Mouse (Mus musculus): ENCODE results near the gene Rgs6. TPM values are rescaled to one million over a fixed set of nuclear protein-coding genes. Genes with fewer than 3 reads are reported as not detected.

Rgs6 gene
- polyA plus RNA-seq, 1 experiment = 16.8 TPM

GRCm38 (mm10) chr12:82742955-82743354 lies 154.9 kb downstream of the Rgs6 start:
- H3K4me1 ChIP-seq (ENCODE audit: control insufficient read depth, insufficient read depth, low read length) = no peaks in the 10 kb centered on the region
- peak; percentile 11 to 37 for DNase-seq
- no peaks in the 10 kb centered on the region for H3K27me3 ChIP-seq (ENCODE audit: control insufficient read depth, insufficient read depth, low read length)
- H3K27ac ChIP-seq (ENCODE audit: insufficient read depth, low read length) = no peak overlapping the region
- no peak for TF ChIP-seq CTCF (IDR thresholded peaks at IDR 0.05; ENCODE audit: borderline replicate concordance, insufficient read depth, low read depth, low read length)
- no peak for TF ChIP-seq POLR2A (IDR thresholded peaks at IDR 0.05; ENCODE audit: borderline replicate concordance, insufficient read depth, low read length)
- 18% methylated on average over 3 of the region's 3 CpGs for WGBS
- H3K4me3 ChIP-seq (replicated peaks; ENCODE audit: insufficient read depth, low read depth, low read length) = no peak overlapping the region

GRCm38 (mm10) chr12:82744026-82744425 lies 155.9 kb downstream of the Rgs6 start:
- no peak overlapping the region for H3K4me3 ChIP-seq (replicated peaks; ENCODE audit: insufficient read depth, low read depth, low read length)
- WGBS = 94% methylated on average over 3 of the region's 3 CpGs
- no peaks in the 10 kb centered on the region for H3K27me3 ChIP-seq (ENCODE audit: control insufficient read depth, insufficient read depth, low read length)
- TF ChIP-seq POLR2A (IDR thresholded peaks at IDR 0.05; ENCODE audit: borderline replicate concordance, insufficient read depth, low read length) (no peak), CTCF (IDR thresholded peaks at IDR 0.05; ENCODE audit: borderline replicate concordance, insufficient read depth, low read depth, low read length) (no peak)
- no peak for DNase-seq
- H3K4me1 ChIP-seq (ENCODE audit: control insufficient read depth, insufficient read depth, low read length) = no peaks in the 10 kb centered on the region
- no peak overlapping the region for H3K27ac ChIP-seq (ENCODE audit: insufficient read depth, low read length)

DNA sequence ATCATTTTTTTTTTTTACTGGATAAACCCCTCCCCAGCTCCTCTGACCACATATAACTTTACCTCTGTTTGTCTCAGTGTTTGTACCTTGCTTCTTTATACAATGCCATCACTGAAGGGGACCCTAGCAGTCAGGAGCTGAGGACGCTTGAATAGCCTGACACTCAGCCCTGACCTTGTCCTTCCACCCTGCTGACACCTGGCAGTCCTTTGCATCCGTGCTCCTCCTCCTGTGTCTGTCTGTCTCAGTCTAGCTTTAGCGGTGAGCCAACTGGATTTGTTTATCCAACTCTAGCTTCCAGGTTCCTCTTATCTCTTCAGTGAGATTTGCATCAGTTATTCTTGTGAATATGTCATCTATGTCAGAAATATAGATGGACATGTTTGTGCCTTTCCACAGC lies 156.7 kb downstream of the Rgs6 start:
- WGBS = 37% methylated on average over 3 of the region's 3 CpGs
- Histone ChIP-seq H3K4me1 (ENCODE audit: control insufficient read depth, insufficient read depth, low read length) (no peaks in the 10 kb centered on the region), H3K4me3 (replicated peaks; ENCODE audit: insufficient read depth, low read depth, low read length) (no peak overlapping the region), H3K27ac (ENCODE audit: insufficient read depth, low read length) (no peak overlapping the region), H3K27me3 (ENCODE audit: control insufficient read depth, insufficient read depth, low read length) (no peaks in the 10 kb centered on the region)
- DNase-seq = no peak
- TF ChIP-seq POLR2A (IDR thresholded peaks at IDR 0.05; ENCODE audit: borderline replicate concordance, insufficient read depth, low read length) = no peak
- TF ChIP-seq CTCF (IDR thresholded peaks at IDR 0.05; ENCODE audit: borderline replicate concordance, insufficient read depth, low read depth, low read length) = no peak

GRCm38 (mm10) chr12:82747099-82747498 lies 159.0 kb downstream of the Rgs6 start:
- Histone ChIP-seq H3K27me3 (ENCODE audit: control insufficient read depth, insufficient read depth, low read length) (no peaks in the 10 kb centered on the region), H3K27ac (ENCODE audit: insufficient read depth, low read length) (no peak overlapping the region), H3K4me3 (replicated peaks; ENCODE audit: insufficient read depth, low read depth, low read length) (no peak overlapping the region), H3K4me1 (ENCODE audit: control insufficient read depth, insufficient read depth, low read length) (no peaks in the 10 kb centered on the region)
- 95% methylated on average over 4 of the region's 4 CpGs for WGBS
- no peak for DNase-seq
- TF ChIP-seq POLR2A (IDR thresholded peaks at IDR 0.05; ENCODE audit: borderline replicate concordance, insufficient read depth, low read length) = no peak
- no peak for TF ChIP-seq CTCF (IDR thresholded peaks at IDR 0.05; ENCODE audit: borderline replicate concordance, insufficient read depth, low read depth, low read length)

DNA sequence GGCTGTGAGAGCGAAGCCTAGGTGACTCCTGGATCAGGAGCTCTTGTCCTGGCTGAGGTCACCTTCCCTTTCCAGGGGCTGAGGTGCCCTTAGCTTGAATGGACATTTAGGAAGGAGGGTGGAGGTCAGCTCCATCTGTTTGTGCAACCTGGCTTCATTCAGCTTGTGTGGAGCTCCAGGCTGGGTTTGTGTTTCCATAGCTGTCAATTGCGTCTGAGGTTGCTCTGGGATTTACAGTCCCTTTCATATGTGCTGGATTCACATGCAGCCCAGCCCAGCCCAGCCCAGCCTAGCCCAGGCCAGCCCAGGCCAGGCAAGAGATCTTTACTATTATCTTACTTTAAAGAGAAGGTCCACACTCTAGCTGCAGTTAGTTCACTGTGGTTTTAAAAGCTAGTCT lies 163.8 kb downstream of the Rgs6 start:
- no peak overlapping the region for H3K4me3 ChIP-seq (replicated peaks; ENCODE audit: insufficient read depth, low read depth, low read length)
- 43% methylated on average over 2 of the region's 2 CpGs for WGBS
- H3K27me3 ChIP-seq (ENCODE audit: control insufficient read depth, insufficient read depth, low read length) = no peaks in the 10 kb centered on the region
- no peak overlapping the region for H3K27ac ChIP-seq (ENCODE audit: insufficient read depth, low read length)
- no peak for DNase-seq
- TF ChIP-seq POLR2A (IDR thresholded peaks at IDR 0.05; ENCODE audit: borderline replicate concordance, insufficient read depth, low read length) = no peak
- no peak for TF ChIP-seq CTCF (IDR thresholded peaks at IDR 0.05; ENCODE audit: borderline replicate concordance, insufficient read depth, low read depth, low read length)
- H3K4me1 ChIP-seq (ENCODE audit: control insufficient read depth, insufficient read depth, low read length) = peaks cover 5% of the 10 kb centered on the region

DNA sequence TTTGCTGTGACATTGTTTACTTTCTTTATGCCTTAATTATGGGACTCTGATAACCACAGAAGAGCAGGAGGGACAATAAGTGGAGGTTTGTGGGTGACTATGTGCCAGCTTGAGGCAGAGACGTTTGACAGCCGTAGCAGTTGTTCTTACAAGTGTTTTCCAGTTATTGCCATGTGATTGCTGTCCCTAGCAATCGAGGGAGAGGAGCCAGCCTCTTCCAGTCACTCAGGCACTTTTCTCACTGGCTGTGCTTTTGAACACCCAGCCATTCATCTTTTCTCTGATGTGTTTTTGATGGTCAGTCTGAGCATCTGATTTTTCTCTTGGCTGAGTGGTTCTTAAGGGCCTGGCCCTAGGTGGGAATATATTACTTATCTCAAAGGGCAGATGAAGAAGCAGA lies 166.4 kb downstream of the Rgs6 start:
- H3K27ac ChIP-seq (ENCODE audit: insufficient read depth, low read length) = no peak overlapping the region
- no peaks in the 10 kb centered on the region for H3K27me3 ChIP-seq (ENCODE audit: control insufficient read depth, insufficient read depth, low read length)
- WGBS = 45% methylated on average over 3 of the region's 3 CpGs
- DNase-seq = no peak
- peaks cover 5% of the 10 kb centered on the region for H3K4me1 ChIP-seq (ENCODE audit: control insufficient read depth, insufficient read depth, low read length)
- no peak overlapping the region for H3K4me3 ChIP-seq (replicated peaks; ENCODE audit: insufficient read depth, low read depth, low read length)
- no peak for TF ChIP-seq CTCF (IDR thresholded peaks at IDR 0.05; ENCODE audit: borderline replicate concordance, insufficient read depth, low read depth, low read length)
- TF ChIP-seq POLR2A (IDR thresholded peaks at IDR 0.05; ENCODE audit: borderline replicate concordance, insufficient read depth, low read length) = no peak

- no peak for DNase-seq
- H3K27me3 ChIP-seq (ENCODE audit: control insufficient read depth, insufficient read depth, low read length) = no peaks in the 10 kb centered on the region
- no peak overlapping the region for H3K4me3 ChIP-seq (replicated peaks; ENCODE audit: insufficient read depth, low read depth, low read length)
- WGBS = 28% methylated on average over 6 of the region's 6 CpGs
- TF ChIP-seq POLR2A (IDR thresholded peaks at IDR 0.05; ENCODE audit: borderline replicate concordance, insufficient read depth, low read length) = no peak
- no peak for TF ChIP-seq CTCF (IDR thresholded peaks at IDR 0.05; ENCODE audit: borderline replicate concordance, insufficient read depth, low read depth, low read length)
- peaks cover 5% of the 10 kb centered on the region for H3K4me1 ChIP-seq (ENCODE audit: control insufficient read depth, insufficient read depth, low read length)
- H3K27ac ChIP-seq (ENCODE audit: insufficient read depth, low read length) = no peak overlapping the region
These were observed 168.7 kb downstream of the Rgs6 start for GRCm38 (mm10) chr12:82756756-82757155.

- Histone ChIP-seq H3K27me3 (ENCODE audit: control insufficient read depth, insufficient read depth, low read length) (no peaks in the 10 kb centered on the region), H3K4me1 (ENCODE audit: control insufficient read depth, insufficient read depth, low read length) (peaks cover 5% of the 10 kb centered on the region), H3K4me3 (replicated peaks; ENCODE audit: insufficient read depth, low read depth, low read length) (no peak overlapping the region), H3K27ac (ENCODE audit: insufficient read depth, low read length) (no peak overlapping the region)
- no peak for DNase-seq
- TF ChIP-seq POLR2A (IDR thresholded peaks at IDR 0.05; ENCODE audit: borderline replicate concordance, insufficient read depth, low read length) (no peak), CTCF (IDR thresholded peaks at IDR 0.05; ENCODE audit: borderline replicate concordance, insufficient read depth, low read depth, low read length) (no peak)
- 42% methylated on average over 1 of the region's 1 CpGs for WGBS
These were observed 169.3 kb downstream of the Rgs6 start for GRCm38 (mm10) chr12:82757367-82757766.

Data from cerebellum, adult 2 months (tissue).